Mouse (Mus musculus) frontal cortex, postnatal 36 days (tissue): ENCODE measurements around the gene Epha4.

Experiments
- DNase-seq, 2 experiments: peaks; one replicate each; pipeline ENCODE4 v3.0.0; 2022; ENCODE audit warnings: low spot score in 2 of 2

Gene Epha4

GRCm38 (mm10) chr1:77407417-77407816 is 107.5 kb downstream of the Epha4 start:
- DNase-seq, result no peak

- no peak for DNase-seq
Measured at GRCm38 (mm10) chr1:77406631-77407030, 108.3 kb downstream of the Epha4 start.

GRCm38 (mm10) chr1:77404537-77404936 is 110.4 kb downstream of the Epha4 start:
- no peak for DNase-seq

GRCm38 (mm10) chr1:77402942-77403341 is 111.9 kb downstream of the Epha4 start:
- DNase-seq, result no peak

GRCm38 (mm10) chr1:77401465-77401864 is 113.4 kb downstream of the Epha4 start:
- no peak for DNase-seq

- DNase-seq, result no peak
Measured at GRCm38 (mm10) chr1:77391590-77391989, 123.3 kb downstream of the Epha4 start.

GRCm38 (mm10) chr1:77389069-77389468 is 125.8 kb downstream of the Epha4 start:
- no peak for DNase-seq

- DNase-seq, result no peak
Measured at GRCm38 (mm10) chr1:77388556-77388955, 126.3 kb downstream of the Epha4 start.

- DNase-seq, result no peak
Measured at GRCm38 (mm10) chr1:77385613-77386012, 129.3 kb downstream of the Epha4 start.

- no peak for DNase-seq
Measured at GRCm38 (mm10) chr1:77383466-77383865, 131.4 kb downstream of the Epha4 start.

- no peak for DNase-seq
Measured at GRCm38 (mm10) chr1:77377550-77377980, 137.3 kb downstream of the Epha4 start.

GRCm38 (mm10) chr1:77374054-77374453 is 140.8 kb downstream of the Epha4 start:
- DNase-seq, result no peak

- no peak for DNase-seq
Measured at GRCm38 (mm10) chr1:77370921-77371320, 144.0 kb downstream of the Epha4 start.

- DNase-seq, result peak in 1 of 2 experiments; percentile 30
Measured at GRCm38 (mm10) chr1:77369255-77369837, 145.5 kb downstream of the Epha4 start.

GRCm38 (mm10) chr1:77365850-77366249 is 149.0 kb downstream of the Epha4 start:
- no peak for DNase-seq

GRCm38 (mm10) chr1:77364596-77364995 is 150.3 kb downstream of the Epha4 start:
- no peak for DNase-seq

GRCm38 (mm10) chr1:77363848-77364247 is 151.0 kb downstream of the Epha4 start:
- DNase-seq, result no peak

GRCm38 (mm10) chr1:77346459-77346858 is 168.4 kb downstream of the Epha4 start:
- DNase-seq, result peak in 1 of 2 experiments; percentile 34

- no peak for DNase-seq
Measured at GRCm38 (mm10) chr1:77343792-77344191, 171.1 kb downstream of the Epha4 start.

- no peak for DNase-seq
Measured at GRCm38 (mm10) chr1:77339701-77340100, 175.2 kb downstream of the Epha4 start.

- DNase-seq, result no peak
Measured at GRCm38 (mm10) chr1:77338346-77338745, 176.5 kb downstream of the Epha4 start.

GRCm38 (mm10) chr1:77336937-77337336 is 178.0 kb downstream of the Epha4 start:
- DNase-seq, result no peak

- no peak for DNase-seq
Measured at GRCm38 (mm10) chr1:77318597-77319127, 196.2 kb downstream of the Epha4 start.
